Mouse (Mus musculus): ENCODE measurements around the gene Galnt6. TPM values are rescaled to one million over a fixed set of nuclear protein-coding genes. Genes with fewer than 3 reads are reported as not detected.

The Galnt6 gene
- polyA plus RNA-seq, 1 experiment from 2014 or later = 0.24 TPM

DNA sequence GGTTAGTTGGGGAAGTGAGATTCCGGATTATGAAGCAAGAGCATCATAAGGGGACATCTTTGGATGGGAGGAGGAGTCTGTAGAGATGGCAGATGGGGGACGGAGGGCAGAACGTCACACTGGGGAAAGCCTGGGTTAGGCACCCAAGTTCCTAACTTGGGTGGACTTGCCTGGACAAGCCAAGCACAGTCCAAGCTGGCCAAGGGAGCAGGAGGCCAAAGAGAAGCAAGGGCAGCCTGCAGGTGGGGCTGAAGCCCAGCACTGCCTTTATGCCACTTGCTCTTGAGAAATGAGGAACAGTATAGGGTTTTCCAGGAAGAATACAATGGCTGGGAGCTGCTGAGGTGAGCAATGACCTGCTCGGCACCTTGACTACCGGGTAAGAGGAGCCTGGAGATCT is 10.0 kb downstream of the Galnt6 start:
- 95% methylated on average over 5 of the region's 5 CpGs for WGBS

DNA sequence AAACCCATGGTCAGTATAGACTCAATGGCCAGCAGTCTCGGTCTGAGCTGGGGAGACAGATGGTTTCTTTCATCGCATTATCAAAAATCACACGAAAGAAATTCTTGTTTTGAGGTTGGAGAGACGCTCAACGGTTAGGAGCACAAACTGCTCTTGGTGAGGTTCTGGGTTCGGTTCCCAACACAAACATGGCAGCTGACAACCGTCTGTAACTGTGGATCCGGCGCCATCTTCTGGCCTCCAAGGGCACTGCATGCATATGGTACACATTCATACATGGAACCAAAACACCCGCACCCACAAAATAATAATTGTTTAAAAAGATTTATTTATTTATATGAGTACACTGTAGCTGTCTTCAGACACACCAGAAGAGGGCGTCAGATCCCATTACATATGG is 10.6 kb downstream of the Galnt6 start:
- no peaks in the 10 kb centered on the region for H3K4me1 ChIP-seq (ENCODE audit: control insufficient read depth, insufficient read depth, low read length)
- H3K4me3 ChIP-seq (ENCODE audit: low read depth, low read length) = no peak overlapping the region
- no peak overlapping the region for H3K9ac ChIP-seq (ENCODE audit: low read depth, low read length)
- no peak overlapping the region for H3K27ac ChIP-seq (ENCODE audit: low read length)
- 84% methylated on average over 11 of the region's 11 CpGs for WGBS
- no peak for ATAC-seq
- no peak overlapping the region for H3K4me2 ChIP-seq (ENCODE audit: low read length)
- no peaks in the 10 kb centered on the region for H3K27me3 ChIP-seq (ENCODE audit: control insufficient read depth, insufficient read depth, low read depth, low read length)
- H3K36me3 ChIP-seq (ENCODE audit: control insufficient read depth, insufficient read depth, low read length) = no peaks in the 10 kb centered on the region
- H3K9me3 ChIP-seq (replicated peaks; ENCODE audit: control insufficient read depth, low read length, poor library complexity, severe bottlenecking) = no peaks in the 10 kb centered on the region

More for the DNA sequence above, 10.0 kb downstream of the Galnt6 start:
- Histone ChIP-seq H3K27ac (ENCODE audit: low read length) (no peak overlapping the region), H3K27me3 (ENCODE audit: control insufficient read depth, insufficient read depth, low read depth, low read length) (no peaks in the 10 kb centered on the region), H3K9me3 (replicated peaks; ENCODE audit: control insufficient read depth, low read length, poor library complexity, severe bottlenecking) (no peaks in the 10 kb centered on the region), H3K4me1 (ENCODE audit: control insufficient read depth, insufficient read depth, low read length) (no peaks in the 10 kb centered on the region), H3K36me3 (ENCODE audit: control insufficient read depth, insufficient read depth, low read length) (no peaks in the 10 kb centered on the region), H3K4me3 (ENCODE audit: low read depth, low read length) (no peak overlapping the region), H3K4me2 (ENCODE audit: low read length) (no peak overlapping the region), H3K9ac (ENCODE audit: low read depth, low read length) (no peak overlapping the region)
- no peak for ATAC-seq

DNA sequence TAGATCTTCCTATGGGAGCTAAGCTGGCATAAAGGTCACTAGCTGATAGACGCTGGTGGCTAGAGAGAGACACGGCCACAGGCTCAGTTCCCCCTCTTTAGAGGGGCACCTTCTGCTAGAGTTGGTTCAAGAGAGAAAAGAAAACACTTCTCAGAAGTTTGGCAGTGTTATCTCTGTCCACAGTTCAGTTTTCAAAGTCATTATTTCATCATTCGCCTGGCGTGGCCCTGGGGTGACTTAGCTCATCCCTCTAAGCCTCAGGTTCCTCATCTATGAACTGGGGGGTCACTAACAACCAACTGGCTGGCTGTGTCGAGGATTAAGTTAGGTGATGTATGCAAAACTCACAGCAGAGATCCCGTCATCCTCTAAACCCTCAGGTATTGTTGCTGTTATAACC is 11.2 kb downstream of the Galnt6 start:
- Histone ChIP-seq H3K9ac (ENCODE audit: low read depth, low read length) (no peak overlapping the region), H3K36me3 (ENCODE audit: control insufficient read depth, insufficient read depth, low read length) (no peaks in the 10 kb centered on the region), H3K27me3 (ENCODE audit: control insufficient read depth, insufficient read depth, low read depth, low read length) (no peaks in the 10 kb centered on the region), H3K4me2 (ENCODE audit: low read length) (no peak overlapping the region), H3K4me3 (ENCODE audit: low read depth, low read length) (no peak overlapping the region), H3K27ac (ENCODE audit: low read length) (no peak overlapping the region), H3K4me1 (ENCODE audit: control insufficient read depth, insufficient read depth, low read length) (no peaks in the 10 kb centered on the region), H3K9me3 (replicated peaks; ENCODE audit: control insufficient read depth, low read length, poor library complexity, severe bottlenecking) (no peaks in the 10 kb centered on the region)
- 84% methylated on average over 6 of the region's 6 CpGs for WGBS
- no peak for ATAC-seq

DNA sequence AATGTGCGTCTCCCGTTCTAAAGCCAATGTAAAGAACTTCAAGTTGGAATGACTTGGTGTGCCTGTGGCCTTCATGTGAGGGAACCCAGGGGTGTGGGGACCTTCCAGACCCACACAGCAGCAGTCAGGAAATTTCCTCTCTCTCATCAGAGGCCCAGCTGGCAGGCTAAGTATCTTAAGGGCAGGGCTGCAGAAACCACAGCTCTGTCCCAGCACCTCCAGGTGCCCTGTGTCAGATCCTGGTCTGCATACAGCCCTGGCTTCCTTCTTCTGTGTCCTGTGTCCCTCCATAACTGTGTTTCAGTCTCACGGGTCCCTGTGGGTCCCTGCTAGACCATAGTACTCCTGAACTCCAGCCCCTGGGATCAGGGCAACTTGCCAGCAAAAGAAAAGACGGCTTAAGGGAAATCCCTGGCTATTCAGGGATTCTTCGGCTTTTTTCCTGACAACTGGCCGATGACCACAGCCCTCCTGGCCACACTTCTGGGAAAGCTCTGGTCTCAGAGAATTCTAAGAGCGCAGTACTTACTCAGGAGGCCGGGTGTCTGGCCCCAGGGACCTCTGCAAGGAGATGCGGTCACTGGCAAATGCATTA is 13.7 kb downstream of the Galnt6 start:
- 38% methylated on average over 9 of the region's 9 CpGs for WGBS
- Histone ChIP-seq H3K4me2 (ENCODE audit: low read length) (no peak overlapping the region), H3K9me3 (replicated peaks; ENCODE audit: control insufficient read depth, low read length, poor library complexity, severe bottlenecking) (no peaks in the 10 kb centered on the region), H3K36me3 (ENCODE audit: control insufficient read depth, insufficient read depth, low read length) (no peaks in the 10 kb centered on the region), H3K27me3 (ENCODE audit: control insufficient read depth, insufficient read depth, low read depth, low read length) (no peaks in the 10 kb centered on the region), H3K4me1 (ENCODE audit: control insufficient read depth, insufficient read depth, low read length) (no peaks in the 10 kb centered on the region), H3K9ac (ENCODE audit: low read depth, low read length) (no peak overlapping the region), H3K27ac (ENCODE audit: low read length) (no peak overlapping the region), H3K4me3 (ENCODE audit: low read depth, low read length) (no peak overlapping the region)
- no peak for ATAC-seq

DNA sequence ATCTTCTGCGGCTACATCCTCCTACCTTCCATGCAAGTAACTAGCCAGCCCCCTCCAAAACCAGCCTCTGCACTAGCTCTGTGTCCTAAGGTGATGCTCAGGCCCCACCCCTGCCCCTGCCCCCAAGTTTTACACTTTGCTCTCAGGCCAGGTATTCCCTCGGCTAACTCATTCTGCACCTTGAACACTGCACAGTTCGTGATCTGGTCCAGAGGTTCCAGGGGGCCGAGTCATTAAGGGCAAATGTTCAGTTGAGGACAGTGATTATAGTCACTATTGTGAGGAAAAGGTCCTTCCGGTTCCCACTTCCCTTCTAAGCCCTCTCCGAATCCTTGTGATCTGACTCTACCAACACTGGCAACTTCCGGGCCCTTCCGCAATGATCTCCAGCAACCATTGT is 14.7 kb downstream of the Galnt6 start:
- no peak overlapping the region for H3K4me2 ChIP-seq (ENCODE audit: low read length)
- H3K9me3 ChIP-seq (replicated peaks; ENCODE audit: control insufficient read depth, low read length, poor library complexity, severe bottlenecking) = no peaks in the 10 kb centered on the region
- no peak overlapping the region for H3K9ac ChIP-seq (ENCODE audit: low read depth, low read length)
- H3K27me3 ChIP-seq (ENCODE audit: control insufficient read depth, insufficient read depth, low read depth, low read length) = no peaks in the 10 kb centered on the region
- H3K27ac ChIP-seq (ENCODE audit: low read length) = no peak overlapping the region
- H3K4me3 ChIP-seq (ENCODE audit: low read depth, low read length) = no peak overlapping the region
- H3K4me1 ChIP-seq (ENCODE audit: control insufficient read depth, insufficient read depth, low read length) = no peaks in the 10 kb centered on the region
- WGBS = 91% methylated on average over 8 of the region's 8 CpGs
- H3K36me3 ChIP-seq (ENCODE audit: control insufficient read depth, insufficient read depth, low read length) = no peaks in the 10 kb centered on the region
- no peak for ATAC-seq

DNA sequence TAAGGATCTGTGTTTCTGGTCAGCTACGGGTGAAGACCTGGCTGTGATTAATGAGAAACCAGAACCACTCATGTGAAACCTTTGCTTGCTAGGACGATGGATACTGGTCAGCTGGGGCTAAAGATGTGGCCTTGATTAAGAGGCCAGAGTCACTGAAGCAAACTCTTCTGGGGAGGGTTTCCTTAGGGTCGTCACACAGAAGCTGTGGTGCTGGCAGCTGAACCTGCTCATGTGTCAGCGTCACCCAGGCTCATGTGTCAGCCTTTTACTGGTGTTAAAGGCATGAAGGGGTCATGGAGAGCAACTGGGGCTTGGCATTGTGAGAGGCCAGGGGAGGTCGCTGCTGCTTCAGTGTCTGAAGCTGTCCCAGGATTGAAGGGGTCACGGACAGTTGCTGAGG is 18.3 kb downstream of the Galnt6 start:
- Histone ChIP-seq H3K4me3 (ENCODE audit: low read depth, low read length) (no peak overlapping the region), H3K27me3 (ENCODE audit: control insufficient read depth, insufficient read depth, low read depth, low read length) (no peaks in the 10 kb centered on the region), H3K4me2 (ENCODE audit: low read length) (no peak overlapping the region), H3K9me3 (replicated peaks; ENCODE audit: control insufficient read depth, low read length, poor library complexity, severe bottlenecking) (no peaks in the 10 kb centered on the region), H3K9ac (ENCODE audit: low read depth, low read length) (no peak overlapping the region), H3K27ac (ENCODE audit: low read length) (no peak overlapping the region), H3K36me3 (ENCODE audit: control insufficient read depth, insufficient read depth, low read length) (no peaks in the 10 kb centered on the region), H3K4me1 (ENCODE audit: control insufficient read depth, insufficient read depth, low read length) (no peaks in the 10 kb centered on the region)
- 75% methylated on average over 6 of the region's 6 CpGs for WGBS
- ATAC-seq = no peak

DNA sequence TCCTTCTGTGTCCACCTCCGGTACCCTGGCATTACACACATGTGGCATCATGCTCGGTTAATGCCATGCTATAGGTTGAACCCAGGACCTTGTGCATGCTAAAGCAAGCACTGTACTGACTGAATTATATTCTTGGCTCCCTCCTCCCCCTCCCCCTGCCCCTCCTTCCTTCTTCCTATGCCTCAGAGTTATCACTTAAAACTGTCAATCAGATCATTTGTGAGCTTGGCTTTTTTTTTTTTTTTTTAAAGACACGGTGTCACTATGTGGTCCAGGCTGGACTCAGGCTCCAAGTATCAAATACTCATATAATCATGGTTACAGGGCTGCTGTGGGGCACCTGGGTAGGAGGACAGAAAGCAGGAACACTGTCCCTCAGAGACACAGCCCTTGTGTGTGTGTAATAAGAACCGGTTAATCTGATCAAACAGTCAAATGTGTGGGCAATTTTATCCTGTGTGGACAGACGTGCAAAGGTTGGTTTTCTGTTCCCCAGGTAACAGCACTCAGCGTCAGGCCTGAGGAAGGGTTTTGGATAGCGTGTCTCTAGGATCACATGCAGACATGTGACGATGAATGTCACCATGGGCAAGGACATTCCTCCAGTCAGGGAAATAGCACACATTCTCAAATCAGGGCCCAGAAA is 20.6 kb downstream of the Galnt6 start:
- 78% methylated on average over 8 of the region's 8 CpGs for WGBS
- no peak overlapping the region for H3K9ac ChIP-seq (ENCODE audit: low read depth, low read length)
- no peaks in the 10 kb centered on the region; the same call in 1 of the 2 replicates for H3K4me1 ChIP-seq (ENCODE audit: control insufficient read depth, insufficient read depth, low read length)
- H3K4me2 ChIP-seq (ENCODE audit: low read length) = no peak overlapping the region
- H3K4me3 ChIP-seq (ENCODE audit: low read depth, low read length) = no peak overlapping the region
- H3K27ac ChIP-seq (ENCODE audit: low read length) = no peak overlapping the region
- peaks cover 4% of the 10 kb centered on the region; the same call in 1 of the 2 replicates for H3K27me3 ChIP-seq (ENCODE audit: control insufficient read depth, insufficient read depth, low read depth, low read length)
- no peaks in the 10 kb centered on the region for H3K36me3 ChIP-seq (ENCODE audit: control insufficient read depth, insufficient read depth, low read length)
- ATAC-seq = no peak
- no peaks in the 10 kb centered on the region for H3K9me3 ChIP-seq (replicated peaks; ENCODE audit: control insufficient read depth, low read length, poor library complexity, severe bottlenecking)

DNA sequence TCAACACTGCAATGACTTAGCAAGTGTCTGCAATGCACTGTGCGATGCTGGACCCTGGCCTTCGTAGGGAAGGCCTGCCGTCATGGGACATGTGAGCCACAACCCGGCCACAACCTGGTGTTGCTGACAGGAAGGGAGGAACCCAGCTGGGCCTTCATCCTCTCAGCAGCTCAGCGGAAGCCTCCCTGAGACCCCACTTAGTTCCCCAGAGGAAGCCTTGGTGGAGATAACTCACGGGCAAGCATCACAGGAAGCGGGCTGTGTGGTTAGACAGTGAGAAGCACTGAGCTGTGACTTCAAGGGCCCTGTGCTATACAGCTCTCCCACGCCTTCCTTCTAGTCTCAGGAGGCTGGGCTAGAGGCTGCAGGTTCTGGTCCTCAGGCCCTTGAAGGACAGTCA is 22.9 kb downstream of the Galnt6 start:
- Histone ChIP-seq H3K9me3 (replicated peaks; ENCODE audit: control insufficient read depth, low read length, poor library complexity, severe bottlenecking) (no peaks in the 10 kb centered on the region), H3K27ac (ENCODE audit: low read length) (no peak overlapping the region), H3K9ac (ENCODE audit: low read depth, low read length) (no peak overlapping the region), H3K4me2 (ENCODE audit: low read length) (no peak overlapping the region), H3K27me3 (ENCODE audit: control insufficient read depth, insufficient read depth, low read depth, low read length) (peaks cover 5% of the 10 kb centered on the region; the same call in 1 of the 2 replicates), H3K4me3 (ENCODE audit: low read depth, low read length) (no peak overlapping the region), H3K36me3 (ENCODE audit: control insufficient read depth, insufficient read depth, low read length) (no peaks in the 10 kb centered on the region), H3K4me1 (ENCODE audit: control insufficient read depth, insufficient read depth, low read length) (no peaks in the 10 kb centered on the region; the same call in 1 of the 2 replicates)
- no peak for ATAC-seq
- WGBS = 71% methylated on average over 8 of the region's 8 CpGs

DNA sequence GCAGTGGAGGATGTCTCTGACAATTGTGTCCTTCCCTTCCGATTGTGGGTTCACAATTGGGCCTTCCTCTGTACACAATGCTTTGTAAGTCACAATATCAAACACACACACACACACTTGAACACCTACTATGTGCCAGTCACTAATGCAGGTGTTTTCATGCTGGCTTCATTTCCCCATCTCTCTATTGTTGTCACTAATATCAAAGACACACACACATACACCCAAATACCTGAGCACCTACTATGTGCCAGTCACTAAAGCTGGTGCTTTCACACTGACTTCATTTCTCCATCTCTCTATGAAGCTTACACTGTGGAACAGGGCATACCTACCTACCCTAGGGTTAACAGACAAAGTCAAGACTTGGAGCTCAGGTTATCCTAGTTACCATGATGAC is 23.8 kb downstream of the Galnt6 start:
- no peak overlapping the region for H3K4me2 ChIP-seq (ENCODE audit: low read length)
- H3K4me1 ChIP-seq (ENCODE audit: control insufficient read depth, insufficient read depth, low read length) = no peaks in the 10 kb centered on the region; the same call in 1 of the 2 replicates
- WGBS = 90% methylated on average over 1 of the region's 1 CpGs
- H3K27ac ChIP-seq (ENCODE audit: low read length) = no peak overlapping the region
- no peak overlapping the region for H3K4me3 ChIP-seq (ENCODE audit: low read depth, low read length)
- peaks cover 5% of the 10 kb centered on the region; the same call in 1 of the 2 replicates for H3K27me3 ChIP-seq (ENCODE audit: control insufficient read depth, insufficient read depth, low read depth, low read length)
- H3K9me3 ChIP-seq (replicated peaks; ENCODE audit: control insufficient read depth, low read length, poor library complexity, severe bottlenecking) = no peaks in the 10 kb centered on the region
- no peak overlapping the region for H3K9ac ChIP-seq (ENCODE audit: low read depth, low read length)
- ATAC-seq = no peak
- no peaks in the 10 kb centered on the region for H3K36me3 ChIP-seq (ENCODE audit: control insufficient read depth, insufficient read depth, low read length)

All from midbrain, embryonic 16.5 days (tissue).